Mouse (Mus musculus) CH12.LX (cell line): ENCODE results near the gene Spa17. TPM values are rescaled to one million over a fixed set of nuclear protein-coding genes. Genes with fewer than 3 reads are reported as not detected.

Experiments
- DNase-seq: peaks from one replicate; pipeline ENCODE4 v3.0.0-alpha.2; 2013; ENCODE audit errors: extremely low read depth
- H3K27ac ChIP-seq: 2 replicates; pipeline ENCODE4 v1.5.1; 2012; ENCODE audit warnings: low read depth, mild to moderate bottlenecking, control low read depth, moderate library complexity; ENCODE audit not compliant: insufficient read depth
- H3K27me3 ChIP-seq: replicated peaks from 2 replicates; pipeline ENCODE3; 2012; ENCODE audit warnings: inconsistent platforms
- H3K36me3 ChIP-seq, 2 experiments: replicated peaks in 1 of 2; 2 replicates each; pipeline versions ENCODE3 to v1.6.1; 2012; ENCODE audit warnings: inconsistent platforms in 1 of 2, low read length in 1 of 2, mild to moderate bottlenecking in 1 of 2, mixed read lengths in 1 of 2, moderate library complexity in 1 of 2; ENCODE audit not compliant: control insufficient read depth in 1 of 2, insufficient read depth in 1 of 2
- H3K4me1 ChIP-seq, 2 experiments: 2 replicates each; pipeline ENCODE4 v1.6.1; 2012; ENCODE audit warnings: inconsistent platforms in 1 of 2, moderate library complexity in 1 of 2; ENCODE audit not compliant: insufficient read depth in 2 of 2, control insufficient read depth in 1 of 2
- H3K4me2 ChIP-seq: 2 replicates; pipeline ENCODE4 v1.6.1; 2012; ENCODE audit warnings: low read depth, mild to moderate bottlenecking, control low read depth; ENCODE audit not compliant: poor library complexity, insufficient read depth, severe bottlenecking
- H3K4me3 ChIP-seq, 3 experiments: fragments of 150-350 bp in 1 of 3; sonication (generic) in 1 of 3; replicated peaks in 1 of 3; 2 replicates each; pipeline versions ENCODE3 to v1.5.1; 2011 to 2012; ENCODE audit warnings: low read depth in 2 of 3, low read length in 2 of 3, mild to moderate bottlenecking in 2 of 3, moderate library complexity in 2 of 3, control low read depth in 1 of 3, improper control_type of control experiment in 1 of 3, inconsistent platforms in 1 of 3, mixed read lengths in 1 of 3; ENCODE audit not compliant: poor library complexity in 1 of 3
- H3K79me2 ChIP-seq: replicated peaks from 2 replicates; pipeline ENCODE4 v1.6.1; 2012; ENCODE audit warnings: mild to moderate bottlenecking, moderate library complexity; ENCODE audit not compliant: control insufficient read depth, poor library complexity, insufficient read depth, severe bottlenecking; ENCODE audit errors: extremely low read depth
- H3K9ac ChIP-seq: 2 replicates; pipeline ENCODE4 v1.6.1; 2012; ENCODE audit warnings: low read depth, mild to moderate bottlenecking, control low read depth, moderate library complexity; ENCODE audit not compliant: insufficient read depth
- H3K9me3 ChIP-seq: replicated peaks from 2 replicates; pipeline ENCODE3; 2012; ENCODE audit warnings: low read length, inconsistent platforms, mixed read lengths
- BHLHE40 ChIP-seq: IDR thresholded peaks from 2 replicates; pipeline ENCODE4 v1.6.1; 2011; ENCODE audit warnings: mild to moderate bottlenecking, low read depth, low read length, improper control_type of control experiment
- CHD1 ChIP-seq: IDR thresholded peaks from 2 replicates; pipeline ENCODE4 v1.6.1; 2012; ENCODE audit warnings: low read depth, low read length, improper control_type of control experiment, inconsistent platforms
- CHD2 ChIP-seq: IDR thresholded peaks from 2 replicates; pipeline ENCODE4 v1.6.1; 2011; ENCODE audit warnings: low read length, improper control_type of control experiment
- CTCF ChIP-seq, 2 experiments: IDR thresholded peaks in 1 of 2; conservative IDR thresholded peaks in 1 of 2; 2 replicates each; pipeline ENCODE4 v1.5.1; 2011 to 2012; ENCODE audit warnings: low read depth in 2 of 2, low read length in 2 of 2, improper control_type of control experiment in 1 of 2, inconsistent platforms in 1 of 2, mild to moderate bottlenecking in 1 of 2, moderate library complexity in 1 of 2
- E2F4 ChIP-seq: IDR thresholded peaks from 2 replicates; pipeline ENCODE4 v1.6.1; 2011; ENCODE audit warnings: low read depth, low read length, improper control_type of control experiment; ENCODE audit not compliant: insufficient replicate concordance
- ELF1 ChIP-seq: IDR thresholded peaks from 2 replicates; pipeline ENCODE4 v1.6.1; 2014; ENCODE audit warnings: low read depth, mild to moderate bottlenecking, inconsistent platforms, low read length, improper control_type of control experiment
- EP300 ChIP-seq: IDR thresholded peaks from 2 replicates; pipeline ENCODE4 v1.6.1; 2011; ENCODE audit warnings: low read length, improper control_type of control experiment
- ETS1 ChIP-seq: conservative IDR thresholded peaks from 2 replicates; pipeline ENCODE4 v1.6.1; 2012; ENCODE audit warnings: low read depth, mild to moderate bottlenecking, inconsistent platforms, low read length, improper control_type of control experiment, moderate library complexity
- GABPA ChIP-seq: IDR thresholded peaks from 2 replicates; pipeline ENCODE4 v1.6.1; 2012; ENCODE audit warnings: low read depth, low read length, improper control_type of control experiment, inconsistent platforms; ENCODE audit not compliant: insufficient replicate concordance
- HCFC1 ChIP-seq: IDR thresholded peaks from 2 replicates; pipeline ENCODE4 v1.6.1; 2012; ENCODE audit warnings: low read depth, mild to moderate bottlenecking, inconsistent platforms, low read length, improper control_type of control experiment
- IRF4 ChIP-seq: IDR thresholded peaks from 2 replicates; pipeline ENCODE4 v1.6.1; 2014; ENCODE audit warnings: low read depth, mild to moderate bottlenecking, inconsistent platforms, low read length, improper control_type of control experiment
- JUN ChIP-seq: IDR thresholded peaks from 2 replicates; pipeline ENCODE4 v1.6.1; 2011; ENCODE audit warnings: low read depth, mild to moderate bottlenecking, low read length, improper control_type of control experiment, moderate library complexity; ENCODE audit not compliant: insufficient read depth
- JUND ChIP-seq: conservative IDR thresholded peaks from 2 replicates; pipeline ENCODE4 v1.6.1; 2011; ENCODE audit warnings: low read depth, low read length, improper control_type of control experiment
- KAT2A ChIP-seq: IDR thresholded peaks from 2 replicates; pipeline ENCODE4 v1.6.1; 2012; ENCODE audit warnings: low read length, improper control_type of control experiment, inconsistent platforms; ENCODE audit not compliant: insufficient replicate concordance
- MAFK ChIP-seq: IDR thresholded peaks from 2 replicates; pipeline ENCODE4 v1.6.1; 2011; ENCODE audit warnings: low read length, improper control_type of control experiment; ENCODE audit not compliant: insufficient replicate concordance
- MAX ChIP-seq: IDR thresholded peaks from 2 replicates; pipeline ENCODE4 v1.6.1; 2011; ENCODE audit warnings: low read length, improper control_type of control experiment
- MAZ ChIP-seq: IDR thresholded peaks from 2 replicates; pipeline ENCODE4 v1.6.1; 2012; ENCODE audit warnings: low read depth, mild to moderate bottlenecking, inconsistent platforms, low read length, improper control_type of control experiment, moderate library complexity
- MEF2A ChIP-seq: IDR thresholded peaks from 2 replicates; pipeline ENCODE4 v1.6.1; 2014; ENCODE audit warnings: low read depth, mild to moderate bottlenecking, inconsistent platforms, low read length, improper control_type of control experiment, borderline replicate concordance
- MXI1 ChIP-seq: IDR thresholded peaks from 2 replicates; pipeline ENCODE4 v1.6.1; 2011; ENCODE audit warnings: mild to moderate bottlenecking, low read depth, low read length, improper control_type of control experiment
- MYC ChIP-seq: IDR thresholded peaks from 2 replicates; pipeline ENCODE4 v1.6.1; 2011; ENCODE audit warnings: low read depth, mild to moderate bottlenecking, improper control_type of control experiment, low read length
- NELFE ChIP-seq: IDR thresholded peaks from 2 replicates; pipeline ENCODE4 v1.6.1; 2011; ENCODE audit warnings: low read depth, low read length, improper control_type of control experiment
- NRF1 ChIP-seq: IDR thresholded peaks from 2 replicates; pipeline ENCODE4 v1.6.1; 2014; ENCODE audit warnings: low read depth, mild to moderate bottlenecking, inconsistent platforms, low read length, improper control_type of control experiment, moderate library complexity
- PAX5 ChIP-seq: IDR thresholded peaks from 2 replicates; pipeline ENCODE4 v1.6.1; 2012; ENCODE audit warnings: low read length, inconsistent platforms, mixed read lengths
- POLR2A ChIP-seq: IDR thresholded peaks from 2 replicates; pipeline ENCODE4 v1.6.1; 2011; ENCODE audit warnings: low read depth, mild to moderate bottlenecking, improper control_type of control experiment, low read length
- POLR2AphosphoS2 ChIP-seq: IDR thresholded peaks from 2 replicates; pipeline ENCODE4 v1.6.1; 2011; ENCODE audit warnings: low read depth, low read length, improper control_type of control experiment
- RAD21 ChIP-seq: IDR thresholded peaks from 2 replicates; pipeline ENCODE4 v1.6.1; 2011; ENCODE audit warnings: low read depth, mild to moderate bottlenecking, low read length, improper control_type of control experiment, moderate library complexity
- RCOR1 ChIP-seq: conservative IDR thresholded peaks from 2 replicates; pipeline ENCODE4 v1.6.1; 2012; ENCODE audit warnings: low read depth, mild to moderate bottlenecking, inconsistent platforms, low read length, improper control_type of control experiment
- SIN3A ChIP-seq: IDR thresholded peaks from 2 replicates; pipeline ENCODE4 v1.6.1; 2012; ENCODE audit warnings: low read length, improper control_type of control experiment, inconsistent platforms
- SMC3 ChIP-seq: IDR thresholded peaks from 2 replicates; pipeline ENCODE4 v1.6.1; 2011; ENCODE audit warnings: low read depth, low read length, improper control_type of control experiment
- TBP ChIP-seq: conservative IDR thresholded peaks from 2 replicates; pipeline ENCODE4 v1.6.1; 2011; ENCODE audit warnings: low read depth, low read length, improper control_type of control experiment
- TCF12 ChIP-seq: IDR thresholded peaks from 2 replicates; pipeline ENCODE4 v1.6.1; 2014; ENCODE audit warnings: low read depth, mild to moderate bottlenecking, inconsistent platforms, low read length, improper control_type of control experiment
- UBTF ChIP-seq: IDR thresholded peaks from 2 replicates; pipeline ENCODE4 v1.6.1; 2012; ENCODE audit warnings: low read depth, mild to moderate bottlenecking, inconsistent platforms, low read length, improper control_type of control experiment, moderate library complexity
- USF1 ChIP-seq: IDR thresholded peaks from 2 replicates; pipeline ENCODE4 v1.6.1; 2014; ENCODE audit warnings: low read depth, mild to moderate bottlenecking, inconsistent platforms, low read length, improper control_type of control experiment
- USF2 ChIP-seq: conservative IDR thresholded peaks from 2 replicates; pipeline ENCODE4 v1.6.1; 2011; ENCODE audit warnings: low read depth, low read length, improper control_type of control experiment
- ZC3H11A ChIP-seq: IDR thresholded peaks from 2 replicates; pipeline ENCODE4 v1.6.1; 2012; ENCODE audit warnings: low read depth, mild to moderate bottlenecking, inconsistent platforms, low read length, improper control_type of control experiment
- ZKSCAN1 ChIP-seq: IDR thresholded peaks from 2 replicates; pipeline ENCODE4 v1.6.1; 2012; ENCODE audit warnings: low read depth, inconsistent platforms, low read length, improper control_type of control experiment, borderline replicate concordance
- ZMIZ1 ChIP-seq: IDR thresholded peaks from 2 replicates; pipeline ENCODE4 v1.6.1; 2012; ENCODE audit warnings: low read depth, mild to moderate bottlenecking, inconsistent platforms, low read length, improper control_type of control experiment
- ZNF384 ChIP-seq: IDR thresholded peaks from 2 replicates; pipeline ENCODE4 v1.6.1; 2012; ENCODE audit warnings: low read depth, low read length, improper control_type of control experiment, inconsistent platforms
- dilution Hi-C: fragments of 300-500 bp; cut with MboI; formaldehyde crosslinking; loops from 2 replicates; pipeline ENCODE4 v1.14.3; 2020; ENCODE audit warnings: low sequenced_read_pairs; ENCODE audit not compliant: extremely low pct_unique_long_range_greater_than_20kb, extremely low pct_ligation_motif_present
- in situ Hi-C: fragments of 300-500 bp; cut with MboI; formaldehyde crosslinking; loops from 3 replicates; pipeline ENCODE4 v1.14.3; 2019; ENCODE audit warnings: low sequenced_read_pairs, low pct_ligation_motif_present, low pct_unique_long_range_greater_than_20kb, mixed read lengths
- polyA plus RNA-seq: library from polyadenylated mRNA; unstranded; fragments of >175 nt; gene quantifications from 2 replicates; pipeline ENCODE4 v1.2.1, GENCODE M21; 2012; ENCODE audit warnings: low read depth; ENCODE audit not compliant: insufficient read length
- total RNA-seq, 2 experiments: library from RNA; depleted of rRNA; stranded (reverse); fragments of 300-350 nt in 1 of 2; fragments of >200 nt in 1 of 2; gene quantifications; 2 replicates each; pipeline ENCODE4 v1.2.3; 2012 to 2014

Spa17 gene
- total and polyA plus RNA-seq, 3 experiments: 0.47 to 3.2 (median 1.4) TPM

- in situ Hi-C loops: loop anchor here (10.0 kb wide), 2 partner anchors 81 to 201 kb away; no protein-coding TSS in a partner anchor
- H3K4me3 ChIP-seq: no peak overlapping the region
Observed at GRCm38 (mm10) chr9:37626103-37626567, 12.6 kb upstream of the Spa17 start.

GRCm38 (mm10) chr9:37625641-37626040, 12.1 kb upstream of the Spa17 start:
- TF ChIP-seq MAFK (no peak), GABPA (no peak)
- H3K9ac ChIP-seq: no peak overlapping the region
- H3K4me3 ChIP-seq: peak overlapping the region in 1 of 3 experiments; percentile 27
- no peaks in the 10 kb centered on the region for H3K9me3 ChIP-seq
- in situ Hi-C loops: loop anchor here (10.0 kb wide), 2 partner anchors 81 to 201 kb away; no protein-coding TSS in a partner anchor
- H3K79me2 ChIP-seq: no peaks in the 10 kb centered on the region
- H3K36me3 ChIP-seq: peaks cover 0 to 9% of the 10 kb centered on the region in 2 experiments
- no peak overlapping the region for H3K27ac ChIP-seq
- no peak for DNase-seq
- no peaks in the 10 kb centered on the region for H3K27me3 ChIP-seq
- dilution Hi-C loops: no loop called here
- H3K4me1 ChIP-seq: peaks cover 15 to 67% of the 10 kb centered on the region in 2 experiments
- H3K4me2 ChIP-seq: peak overlapping the region; percentile 64

More at GRCm38 (mm10) chr9:37626103-37626567, 12.6 kb upstream of the Spa17 start:
- Histone ChIP-seq H3K79me2 (no peaks in the 10 kb centered on the region), H3K9me3 (no peaks in the 10 kb centered on the region), H3K4me1 (peaks cover 15 to 65% of the 10 kb centered on the region in 2 experiments), H3K9ac (no peak overlapping the region), H3K27me3 (no peaks in the 10 kb centered on the region), H3K4me2 (peak overlapping the region; percentile 64), H3K27ac (no peak overlapping the region), H3K36me3 (peaks cover 0 to 9% of the 10 kb centered on the region in 2 experiments)
- dilution Hi-C loops: no loop called here
- DNase-seq: peak; percentile 27
- no peak for TF ChIP-seq USF1
- peak; percentile 7 for TF ChIP-seq SMC3
- TF ChIP-seq MAFK: peak; percentile 79
- no peak; the same call in 1 of the 2 replicates for TF ChIP-seq RAD21
- no peak for TF ChIP-seq ELF1
- no peak for TF ChIP-seq TBP
- TF ChIP-seq PAX5: no peak
- 0 out of 2 replicates have a peak, but pooled peaks have one; percentile 56 for TF ChIP-seq RCOR1
- peak; percentile 58; the same call in 1 of the 2 replicates for TF ChIP-seq SIN3A
- no peak for TF ChIP-seq ZNF384
- no peak for TF ChIP-seq CHD1
- no peak for TF ChIP-seq NELFE
- no peak for TF ChIP-seq CHD2
- no peak for TF ChIP-seq POLR2A
- TF ChIP-seq E2F4: no peak
- no peak for TF ChIP-seq ZMIZ1
- TF ChIP-seq ZC3H11A: no peak
- TF ChIP-seq MAX: no peak
- no peak for TF ChIP-seq UBTF
- TF ChIP-seq MEF2A: 0 out of 2 replicates have a peak, but pooled peaks have one; percentile 42
- TF ChIP-seq MAZ: peak; percentile 70; the same call in 1 of the 2 replicates
- TF ChIP-seq KAT2A: no peak
- TF ChIP-seq JUN: no peak; the same call in 1 of the 2 replicates
- TF ChIP-seq MYC: 0 out of 2 replicates have a peak, but pooled peaks have one; percentile 25
- TF ChIP-seq HCFC1: no peak
- no peak for TF ChIP-seq CTCF (conservative IDR thresholded peaks at IDR 0.05 in 1 of 2, IDR thresholded peaks at IDR 0.05 in 1 of 2; ENCODE audit: low read depth in 2 of 2, low read length in 2 of 2)
- TF ChIP-seq BHLHE40: peak; percentile 72
- no peak for TF ChIP-seq JUND
- TF ChIP-seq USF2: no peak
- peak; percentile 78 for TF ChIP-seq TCF12
- TF ChIP-seq ETS1: peak; percentile 72
- TF ChIP-seq EP300: peak; percentile 66
- TF ChIP-seq MXI1: 0 out of 2 replicates have a peak, but pooled peaks have one; percentile 35
- TF ChIP-seq NRF1: no peak
- TF ChIP-seq ZKSCAN1: no peak
- peak; percentile 64 for TF ChIP-seq IRF4
- TF ChIP-seq GABPA: no peak
- TF ChIP-seq POLR2AphosphoS2: no peak
